Mouse (Mus musculus): ENCODE data around the gene P4ha1.
"Not testable (repeated sequence)": the region's sequence is repeated elsewhere in the genome, so short reads cannot be mapped to it uniquely, and the experiment has no call there.

Gene P4ha1

DNA sequence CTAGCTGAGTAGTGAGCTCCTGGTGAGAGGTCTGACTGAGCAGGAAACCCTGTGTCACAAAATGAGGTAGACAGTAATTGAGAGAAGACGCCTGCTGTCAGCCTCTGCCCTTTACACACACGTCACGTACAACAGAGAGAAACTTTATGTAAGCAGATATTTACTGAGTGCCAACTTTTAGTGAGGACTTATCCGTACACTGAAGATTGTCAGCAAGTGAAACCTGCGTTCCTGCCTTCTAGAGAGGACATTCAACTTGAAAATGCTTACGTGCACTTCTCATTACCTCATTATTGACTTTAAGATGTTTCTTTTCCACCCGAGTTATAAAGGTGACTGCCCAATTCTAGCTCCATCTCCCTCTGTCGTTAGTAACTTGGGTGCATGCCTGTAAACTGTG lies 45.6 kb downstream of the P4ha1 start:
- no peak for DNase-seq (ENCODE audit: low spot score)

DNA sequence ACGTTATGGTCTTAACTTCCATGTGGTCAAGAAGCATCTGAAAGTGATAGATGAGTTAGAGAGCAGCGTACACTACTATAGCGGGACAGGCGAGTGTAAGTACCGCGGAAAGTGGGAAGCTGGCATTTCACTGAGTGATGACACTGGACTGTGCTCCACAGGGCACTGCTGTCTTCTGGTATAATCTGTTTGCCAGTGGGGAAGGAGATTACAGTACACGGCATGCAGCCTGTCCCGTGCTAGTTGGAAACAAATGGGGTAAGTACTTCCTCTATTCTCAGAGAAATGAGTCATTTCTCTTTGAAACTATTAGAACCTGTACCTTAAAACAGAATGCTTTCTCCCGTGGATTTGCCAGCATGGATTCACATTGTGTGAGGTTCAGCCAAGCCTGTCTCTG lies 46.3 kb downstream of the P4ha1 start:
- DNase-seq (ENCODE audit: low spot score): no peak

DNA sequence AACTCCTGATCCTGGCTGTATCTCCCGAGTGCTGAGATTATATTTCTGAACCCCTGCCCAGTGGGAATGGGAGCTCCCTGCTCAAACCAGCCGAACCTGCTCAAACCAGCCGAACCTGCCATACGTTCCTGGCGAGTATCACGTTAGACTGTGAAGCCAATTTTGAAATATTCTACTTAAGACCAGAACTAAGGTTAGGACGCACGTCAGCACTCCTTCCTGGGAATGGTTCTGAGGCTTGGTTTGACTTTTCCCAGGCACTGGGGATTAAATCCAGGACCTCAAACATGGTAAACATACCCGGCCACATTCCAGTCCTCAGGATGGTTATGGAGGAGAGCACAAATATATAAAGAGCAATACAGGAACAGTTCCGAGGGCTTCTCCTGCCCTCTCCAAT lies 54.8 kb downstream of the P4ha1 start:
- DNase-seq (ENCODE audit: low spot score): no peak

DNA sequence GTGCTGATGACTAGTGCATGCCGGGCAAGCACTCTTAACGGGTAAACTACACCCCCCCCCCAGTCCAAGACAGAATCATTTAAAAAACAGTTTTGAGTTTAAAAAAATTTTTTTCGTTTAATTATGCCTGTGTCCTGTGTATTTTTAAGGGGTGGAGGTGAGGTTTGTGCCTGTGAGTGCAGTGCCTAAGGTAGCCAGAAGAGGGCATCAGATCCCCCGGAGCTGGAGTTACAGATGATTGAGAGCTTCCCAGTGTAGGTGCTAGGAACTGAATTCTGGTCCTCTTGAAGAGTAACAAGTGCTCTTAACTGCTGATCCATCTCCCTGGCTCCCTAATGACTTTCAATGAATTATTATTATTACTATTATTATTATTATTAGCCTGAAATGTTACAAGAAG lies 55.6 kb downstream of the P4ha1 start:
- DNase-seq (ENCODE audit: low spot score): no peak

DNA sequence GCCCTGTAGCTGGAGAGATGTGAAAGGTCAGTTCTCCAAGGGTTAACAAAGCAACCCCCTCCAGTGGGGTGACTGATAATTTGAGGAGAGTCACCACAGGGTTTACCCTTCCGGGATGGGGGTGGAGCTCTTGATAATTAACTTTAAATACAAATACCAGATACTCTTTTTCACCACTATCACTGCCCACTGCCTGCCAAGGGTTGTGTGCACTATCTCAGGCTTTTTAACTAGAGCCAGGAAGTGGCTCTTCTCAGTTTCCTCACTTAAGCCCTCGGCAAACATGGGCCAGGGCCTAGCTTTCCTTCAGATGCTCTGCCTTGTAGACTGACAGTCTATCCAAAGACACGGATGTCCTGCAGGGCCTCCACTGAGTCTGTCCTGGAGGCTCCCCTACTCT lies 56.8 kb downstream of the P4ha1 start:
- peak; percentile 45 for DNase-seq (ENCODE audit: low spot score)

DNA sequence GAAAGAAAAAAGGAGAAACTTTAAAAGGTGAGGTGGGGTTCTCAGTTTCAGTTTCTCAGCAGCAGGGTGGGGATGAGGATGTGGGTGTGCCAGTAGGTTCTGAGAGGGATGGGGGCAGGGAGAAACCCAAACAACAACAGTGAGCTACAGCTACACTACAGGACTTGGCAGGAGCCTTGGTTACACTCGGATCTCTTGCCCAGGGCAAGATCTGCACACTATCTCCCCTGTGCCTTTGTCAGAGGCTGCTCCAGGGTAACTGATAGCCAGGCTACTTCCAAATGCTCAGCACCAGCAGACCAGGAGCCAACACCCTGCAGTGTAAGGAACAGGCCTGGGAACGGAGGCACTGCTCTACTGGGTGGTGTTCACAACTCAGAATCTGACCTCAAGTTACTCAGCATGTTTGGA lies 57.3 kb downstream of the P4ha1 start:
- DNase-seq (ENCODE audit: low spot score): peak; percentile 32

DNA sequence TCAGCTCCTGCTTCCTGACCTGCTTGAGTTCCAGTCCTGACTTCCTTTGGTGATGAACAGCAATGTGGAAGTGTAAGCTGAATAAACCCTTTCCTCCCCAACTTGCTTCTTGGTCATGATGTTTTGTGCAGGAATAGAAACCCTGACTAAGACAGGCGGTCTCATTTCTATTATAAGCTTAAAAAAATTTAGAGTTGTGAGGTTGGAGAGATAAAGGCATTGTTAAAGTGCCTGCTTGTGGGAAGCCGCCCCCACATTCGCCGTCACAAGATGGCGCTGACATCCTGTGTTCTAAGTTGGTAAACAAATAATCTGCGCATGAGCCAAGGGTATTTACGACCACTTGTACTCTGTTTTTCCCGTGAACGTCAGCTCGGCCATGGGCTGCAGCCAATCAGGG lies 58.5 kb downstream of the P4ha1 start:
- peak; percentile 54 for DNase-seq (ENCODE audit: low spot score)

DNA sequence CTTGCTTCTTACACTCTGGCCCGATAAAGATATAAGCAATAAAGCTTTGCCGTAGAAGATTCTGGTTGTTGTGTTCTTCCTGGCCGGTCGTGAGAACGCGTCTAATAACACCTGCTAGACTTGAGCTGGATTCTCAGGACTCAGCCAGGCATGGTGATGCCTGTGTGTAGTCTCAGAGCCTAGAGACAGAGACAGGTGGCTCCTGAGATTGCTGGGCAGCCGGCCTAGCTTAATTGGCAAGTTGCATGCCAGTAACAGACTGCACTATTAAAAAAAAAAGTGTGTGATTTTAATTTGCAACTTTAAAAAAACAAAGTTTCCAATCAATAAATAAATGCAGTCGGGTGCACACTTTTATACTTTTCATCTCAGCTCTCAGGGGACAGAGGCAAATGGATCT lies 63.9 kb downstream of the P4ha1 start:
- DNase-seq (ENCODE audit: low spot score): no peak

DNA sequence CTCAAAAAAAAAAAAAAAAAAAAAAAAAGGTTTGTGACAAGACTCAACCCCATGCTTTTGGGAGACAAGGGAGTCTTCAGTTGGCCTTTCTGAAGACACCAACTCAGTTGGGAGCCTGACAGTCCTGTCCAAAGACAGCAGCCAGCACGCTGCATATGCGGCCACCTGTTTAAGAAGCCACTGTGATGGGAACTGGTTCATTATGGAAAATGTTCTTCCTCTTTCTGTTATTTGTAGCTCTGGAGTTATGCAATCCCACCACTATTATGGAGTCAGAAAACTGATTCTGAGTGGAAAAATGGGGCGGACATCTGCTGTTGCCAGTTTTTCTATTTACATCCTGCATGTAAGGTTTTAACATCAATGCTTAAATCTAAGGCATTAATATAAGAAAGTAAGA lies 66.6 kb downstream of the P4ha1 start:
- DNase-seq (ENCODE audit: low spot score): no peak

DNA sequence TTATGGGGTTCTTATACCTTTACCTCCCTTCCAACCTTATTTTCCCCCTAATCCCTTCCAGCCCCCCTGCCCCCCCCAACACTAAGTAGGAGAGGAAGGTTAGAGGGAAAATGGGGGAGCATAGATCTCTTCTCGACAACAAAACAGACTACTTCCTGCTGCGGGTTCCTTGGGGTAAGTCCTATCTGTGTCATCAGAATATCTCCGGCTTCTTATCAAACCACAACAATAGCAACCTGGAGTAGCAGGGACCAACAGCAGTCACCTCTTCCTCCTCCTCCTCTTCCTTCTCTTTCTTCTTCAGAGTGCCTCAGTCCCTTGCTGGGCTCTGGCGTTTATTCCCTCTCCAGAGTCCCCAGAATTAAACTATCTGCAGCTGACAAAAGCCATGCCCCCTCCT lies 68.8 kb downstream of the P4ha1 start:
- DNase-seq (ENCODE audit: low spot score): no peak

DNA sequence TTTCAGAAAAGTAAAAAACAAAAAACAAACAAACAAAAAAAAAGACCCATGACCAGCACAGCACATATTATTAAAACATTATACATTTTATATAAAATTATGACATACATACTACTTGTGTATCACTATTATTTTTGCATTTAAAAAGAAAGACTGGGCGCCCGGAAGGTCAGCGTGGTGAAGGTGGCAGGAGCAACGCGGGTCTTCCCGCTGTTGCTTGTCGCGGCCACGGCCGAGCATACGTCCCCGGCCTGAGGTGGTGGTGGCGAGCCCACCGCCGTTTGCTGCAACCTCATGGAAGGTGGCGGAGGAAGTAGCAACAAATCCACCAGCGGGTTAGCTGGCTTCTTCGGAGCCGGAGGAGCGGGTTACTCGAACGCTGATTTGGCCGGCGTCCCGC lies 72.4 kb downstream of the P4ha1 start, which contains the start of gene Gm10273:
Gene Gm10273 (plus strand): TSS at position 172 of the 400 bp plus-strand sequence.
- DNase-seq (ENCODE audit: low spot score): not testable (repeated sequence)

DNA sequence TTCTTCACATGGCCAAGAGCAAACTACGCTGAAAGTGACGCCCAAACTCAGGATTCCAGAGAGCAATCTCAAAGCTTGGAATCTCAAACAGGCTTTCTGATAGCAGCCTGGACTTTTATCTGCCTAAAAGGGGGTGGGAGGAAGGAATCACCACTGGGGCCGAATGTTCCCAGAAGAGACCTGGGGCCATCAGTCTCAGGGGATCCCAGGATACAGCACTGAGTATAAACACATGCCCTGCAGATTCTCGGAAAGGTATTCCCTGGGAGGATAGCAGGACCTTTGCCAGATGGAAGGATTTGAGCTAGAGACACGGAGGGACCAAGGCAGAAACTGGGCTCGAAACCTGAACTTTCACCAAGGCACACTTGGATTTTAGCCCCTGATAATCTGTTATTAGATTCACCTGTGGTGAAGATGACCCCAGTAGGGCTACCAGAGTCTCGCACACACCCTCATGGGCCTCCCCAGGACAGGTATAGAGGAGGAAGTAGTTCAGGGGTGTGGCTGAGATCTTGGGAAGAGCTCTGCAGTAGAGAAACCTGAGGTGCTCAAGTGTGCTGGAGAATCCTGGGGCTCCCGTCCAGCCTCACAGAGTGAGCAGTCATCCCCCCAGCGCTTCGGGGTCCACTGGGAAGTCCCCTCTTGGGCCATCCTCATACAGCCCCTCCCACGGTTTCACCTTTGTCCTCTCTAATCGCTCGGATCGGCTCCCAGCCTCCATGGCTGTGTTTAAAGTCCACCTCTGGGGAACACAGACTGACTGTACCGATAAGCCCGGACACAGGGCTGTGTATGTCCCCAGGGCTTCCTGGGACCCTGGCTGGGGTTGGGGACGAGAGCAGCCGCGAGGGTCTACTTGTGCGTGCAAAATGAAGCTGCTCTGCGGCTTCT lies 80.0 kb downstream of the P4ha1 start, which contains the start of gene Pla2g12b:
Gene Pla2g12b (plus strand): TSS at position 762 of the 894 bp plus-strand sequence.
- no peak for DNase-seq (ENCODE audit: low spot score)

DNA sequence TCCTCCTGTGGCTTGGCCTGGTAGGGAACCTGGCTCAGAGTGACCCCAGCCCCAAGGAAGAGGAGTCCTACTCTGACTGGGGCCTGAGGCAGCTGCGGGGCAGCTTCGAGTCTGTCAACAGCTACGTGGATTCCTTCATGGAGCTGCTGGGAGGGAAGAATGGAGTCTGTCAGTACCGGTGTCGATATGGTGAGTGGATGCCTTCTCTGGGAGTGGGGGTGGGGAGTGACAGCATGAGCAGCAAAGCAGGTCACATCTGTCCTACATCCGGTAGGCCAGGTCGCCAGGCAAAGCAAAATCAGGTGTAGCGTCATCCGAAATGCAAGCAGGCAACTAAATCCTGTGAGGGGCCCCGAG lies 80.7 kb downstream of the P4ha1 start:
- DNase-seq (ENCODE audit: low spot score): no peak

DNA sequence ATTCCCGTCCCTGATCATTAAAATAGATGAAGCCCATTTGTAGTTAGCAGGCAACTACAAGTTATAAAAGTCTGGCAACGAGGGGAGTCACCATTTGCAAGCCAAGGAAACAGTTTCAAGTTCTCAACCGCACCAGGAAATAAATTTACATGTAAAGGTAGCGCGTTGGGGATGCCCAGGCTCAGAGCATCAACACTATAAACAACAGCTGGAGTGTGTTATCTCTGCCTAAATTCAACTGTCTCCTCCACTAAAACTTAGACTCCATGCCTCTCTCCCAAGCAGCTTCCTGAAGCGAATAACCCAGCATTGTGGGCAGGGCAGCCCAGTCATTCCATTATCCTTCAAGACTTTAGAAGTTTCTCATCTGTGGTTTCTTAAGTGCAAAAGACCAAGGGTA lies 85.4 kb downstream of the P4ha1 start:
- no peak for DNase-seq (ENCODE audit: low spot score)

DNA sequence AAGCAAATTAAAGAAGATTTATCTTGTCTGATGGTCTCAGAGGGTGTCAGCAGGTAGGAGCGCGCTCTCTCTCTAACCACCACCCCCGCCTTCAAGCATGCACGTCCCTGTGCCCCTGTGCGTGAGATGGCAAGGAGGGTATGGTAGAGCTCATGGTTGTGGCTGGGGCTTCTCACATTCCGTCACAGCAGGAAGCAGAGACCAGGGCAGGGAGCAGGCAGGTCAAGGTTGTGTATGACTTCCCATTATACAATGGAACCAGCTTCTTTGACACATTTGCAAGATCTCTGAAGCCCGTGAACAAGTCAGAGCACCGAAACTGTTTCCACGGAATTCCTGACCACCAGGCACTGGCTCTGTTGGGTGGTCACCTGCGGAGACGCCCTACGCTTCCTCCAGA lies 87.2 kb downstream of the P4ha1 start:
- no peak for DNase-seq (ENCODE audit: low spot score)

DNA sequence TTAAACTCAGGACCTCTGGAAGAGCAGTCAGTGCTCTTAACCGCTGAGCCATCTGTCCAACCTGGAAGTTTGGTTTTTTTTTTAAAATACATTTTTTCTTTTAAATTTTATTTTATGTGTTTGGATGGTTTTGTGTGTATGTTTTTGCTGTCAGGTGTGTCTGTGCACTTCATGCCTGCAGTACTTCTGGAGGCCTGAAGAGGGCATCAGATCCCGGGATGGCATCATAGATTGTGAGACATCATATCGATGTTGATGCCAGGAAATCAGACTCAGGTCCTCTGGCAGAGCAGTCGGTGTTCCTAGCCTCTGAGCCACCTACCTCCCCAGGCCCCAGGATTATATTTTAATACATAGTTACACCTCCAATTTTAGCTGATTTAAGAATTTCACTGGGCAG lies 90.6 kb downstream of the P4ha1 start:
- DNase-seq (ENCODE audit: low spot score): no peak

DNA sequence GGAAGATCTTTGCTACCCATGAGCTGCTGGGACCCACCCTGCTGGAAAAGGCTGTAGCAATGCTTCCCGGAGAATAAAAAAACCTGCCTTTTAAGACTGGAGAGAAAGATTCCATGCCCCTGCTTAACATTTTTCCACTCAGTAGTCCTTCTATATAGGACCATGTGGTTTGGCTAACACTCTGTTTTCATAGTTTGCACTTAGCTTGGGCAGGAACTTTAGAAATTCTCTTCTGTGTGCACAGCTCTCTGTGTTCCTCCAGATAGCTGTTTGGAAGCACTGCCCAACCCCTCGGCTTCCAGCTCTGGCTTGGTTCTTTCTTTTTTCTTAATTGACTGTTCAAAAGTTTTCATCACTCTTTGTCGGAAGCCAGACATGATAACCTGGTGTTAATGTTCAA lies 93.5 kb downstream of the P4ha1 start:
- DNase-seq (ENCODE audit: low spot score): no peak

DNA sequence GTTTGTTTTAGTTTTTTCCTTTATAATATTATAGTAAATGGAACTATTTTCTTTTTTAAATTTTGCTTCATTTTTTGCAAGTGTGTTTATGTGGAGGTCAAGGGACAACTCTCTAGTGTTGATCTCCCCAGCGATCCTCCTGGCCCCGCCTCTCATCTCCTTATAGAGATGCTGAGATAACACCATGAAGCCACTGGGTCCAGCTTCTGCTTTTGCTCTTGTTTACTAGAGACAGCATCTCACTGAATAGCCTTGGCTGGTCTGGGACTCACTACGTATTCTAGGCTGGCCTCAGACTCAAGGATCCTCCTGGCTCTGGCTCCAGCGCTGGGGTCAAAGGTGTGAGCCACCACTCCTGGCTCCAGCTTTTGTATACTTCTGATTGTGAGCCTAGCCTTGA lies 96.4 kb downstream of the P4ha1 start:
- DNase-seq (ENCODE audit: low spot score): no peak

Data from MN1 (cell line).